Mouse (Mus musculus) liver, embryonic 15.5 days (tissue): ENCODE results near the gene Clmn. TPM values are rescaled to one million over a fixed set of nuclear protein-coding genes. Genes with fewer than 3 reads are reported as not detected.
"Not testable (repeated sequence)": the region's sequence is repeated elsewhere in the genome, so short reads cannot be mapped to it uniquely, and the experiment has no call there.

ENCODE experiments used
- ATAC-seq: fragments of 200-750 bp; cut with Nextera tagmentation; 2 replicates; pipeline ENCODE4 v1.8.0; 2017; ENCODE audit warnings: moderate number of reproducible peaks, mild to moderate bottlenecking, moderate library complexity; ENCODE audit not compliant: insufficient read depth
- H3K27ac ChIP-seq: fragments of 300-500 bp; sonication (generic); replicated peaks from 2 replicates; pipeline ENCODE4 v1.5.1; 2015; ENCODE audit warnings: mild to moderate bottlenecking, inconsistent platforms
- H3K27me3 ChIP-seq: fragments of 300-500 bp; sonication (generic); 2 replicates; pipeline ENCODE4 v1.6.1; 2015; ENCODE audit warnings: mild to moderate bottlenecking, inconsistent platforms
- H3K36me3 ChIP-seq: fragments of 300-500 bp; sonication (generic); replicated peaks from 2 replicates; pipeline ENCODE4 v1.6.1; 2015; ENCODE audit warnings: moderate library complexity, mild to moderate bottlenecking, inconsistent platforms
- H3K4me1 ChIP-seq: fragments of 300-500 bp; sonication (generic); replicated peaks from 2 replicates; pipeline ENCODE4 v1.6.1; 2015; ENCODE audit warnings: inconsistent platforms
- H3K4me2 ChIP-seq: fragments of 300-500 bp; sonication (generic); 2 replicates; pipeline ENCODE4 v1.6.1; 2015; ENCODE audit warnings: moderate library complexity, mild to moderate bottlenecking, inconsistent platforms
- H3K4me3 ChIP-seq: fragments of 300-500 bp; sonication (generic); replicated peaks from 2 replicates; pipeline ENCODE4 v1.5.1; 2015; ENCODE audit warnings: mild to moderate bottlenecking, inconsistent platforms
- H3K9ac ChIP-seq: fragments of 300-500 bp; sonication (generic); 2 replicates; pipeline ENCODE4 v1.6.1; 2015; ENCODE audit warnings: moderate library complexity, mild to moderate bottlenecking, inconsistent platforms
- H3K9me3 ChIP-seq: fragments of 300-500 bp; sonication (generic); replicated peaks from 2 replicates; pipeline ENCODE4 v1.6.1; 2016; ENCODE audit warnings: inconsistent platforms
- WGBS: fragments of 180-500 bp; shearing (Covaris S2); methylation state at CpG from one replicate; pipeline ENCODE4 v1.1.7; 2015; ENCODE audit warnings: mixed read lengths; ENCODE audit not compliant: insufficient replicate concordance; 5-methylcytosine and 5-hydroxymethylcytosine counted together
- polyA plus RNA-seq: library from polyadenylated mRNA; unstranded; fragments of >200 nt; fragmentation: Nextera tagmentation; extraction: Ambion mirVana; gene quantifications from 2 replicates; pipeline ENCODE4 v1.2.1, GENCODE M21; 2015

The Clmn gene
- polyA plus RNA-seq, 1 experiment from 2014 or later: 0.47 TPM

GRCm38 (mm10) chr12:104828986-104829385 lies 35.9 kb downstream of the Clmn start:
- H3K4me2 ChIP-seq, H3K27ac ChIP-seq, H3K9ac ChIP-seq, H3K4me3 ChIP-seq, H3K27me3 ChIP-seq, H3K9me3 ChIP-seq, ATAC-seq, H3K36me3 ChIP-seq: not testable (repeated sequence)
- WGBS: 73% methylated on average over 4 of the region's 4 CpGs
- H3K4me1 ChIP-seq: peaks cover 26% of the 10 kb centered on the region

- no peak for ATAC-seq
- 73% methylated on average over 6 of the region's 6 CpGs for whole genome bisulfite sequencing
- Histone ChIP-seq H3K4me1 (peaks cover 39% of the 10 kb centered on the region), H3K9ac (no peak overlapping the region), H3K27me3 (peaks cover 5% of the 10 kb centered on the region), H3K9me3 (no peaks in the 10 kb centered on the region), H3K4me2 (no peak overlapping the region), H3K27ac (no peak overlapping the region), H3K4me3 (no peak overlapping the region), H3K36me3 (no peaks in the 10 kb centered on the region)
Measured at GRCm38 (mm10) chr12:104827721-104828120, 37.2 kb downstream of the Clmn start.

GRCm38 (mm10) chr12:104824907-104825267 lies 40.0 kb downstream of the Clmn start:
- no peaks in the 10 kb centered on the region for H3K27me3 ChIP-seq
- peak overlapping the region; percentile 95 for H3K27ac ChIP-seq
- H3K4me2 ChIP-seq: peak overlapping the region; percentile 62
- no peaks in the 10 kb centered on the region for H3K9me3 ChIP-seq
- ATAC-seq: peak; percentile 60
- H3K9ac ChIP-seq: peak overlapping the region; percentile 38
- no peaks in the 10 kb centered on the region for H3K36me3 ChIP-seq
- peak overlapping the region; percentile 23; the same call in 1 of the 2 replicates for H3K4me3 ChIP-seq
- 23% methylated on average over 6 of the region's 6 CpGs for WGBS
- peaks cover 45% of the 10 kb centered on the region for H3K4me1 ChIP-seq

- H3K36me3 ChIP-seq: no peaks in the 10 kb centered on the region
- H3K27me3 ChIP-seq: no peaks in the 10 kb centered on the region
- ATAC-seq: peak; percentile 98
- H3K27ac ChIP-seq: peak overlapping the region; percentile 95
- no peaks in the 10 kb centered on the region for H3K9me3 ChIP-seq
- peak overlapping the region; percentile 23 for H3K4me3 ChIP-seq
- H3K4me1 ChIP-seq: peaks cover 41% of the 10 kb centered on the region
- 36% methylated on average over 12 of the region's 12 CpGs for WGBS
- peak overlapping the region; percentile 62 for H3K4me2 ChIP-seq
- peak overlapping the region; percentile 38 for H3K9ac ChIP-seq
Measured at GRCm38 (mm10) chr12:104824244-104824906, 40.5 kb downstream of the Clmn start.

- Histone ChIP-seq H3K36me3 (no peaks in the 10 kb centered on the region), H3K27me3 (no peaks in the 10 kb centered on the region), H3K4me3 (no peak overlapping the region), H3K4me1 (peaks cover 40% of the 10 kb centered on the region), H3K27ac (peak overlapping the region; percentile 95), H3K9ac (no peak overlapping the region), H3K9me3 (no peaks in the 10 kb centered on the region), H3K4me2 (no peak overlapping the region; the same call in 1 of the 2 replicates)
- WGBS: 76% methylated on average over 7 of the region's 7 CpGs
- ATAC-seq: peak; percentile 11; the same call in 1 of the 2 replicates
Measured at GRCm38 (mm10) chr12:104823722-104824121, 41.2 kb downstream of the Clmn start.

- ATAC-seq: no peak
- Histone ChIP-seq H3K9me3 (no peaks in the 10 kb centered on the region), H3K27me3 (peaks cover 6% of the 10 kb centered on the region; the same call in 1 of the 2 replicates)
Measured at GRCm38 (mm10) chr12:104822838-104823599, 41.9 kb downstream of the Clmn start.

GRCm38 (mm10) chr12:104822151-104822550 lies 42.7 kb downstream of the Clmn start:
- Histone ChIP-seq H3K4me2 (no peak overlapping the region), H3K36me3 (no peaks in the 10 kb centered on the region), H3K27ac (no peak overlapping the region; the same call in 1 of the 2 replicates), H3K9me3 (no peaks in the 10 kb centered on the region), H3K4me1 (peaks cover 47% of the 10 kb centered on the region), H3K27me3 (peaks cover 11% of the 10 kb centered on the region; the same call in 1 of the 2 replicates), H3K4me3 (no peak overlapping the region), H3K9ac (no peak overlapping the region)
- no peak for ATAC-seq
- WGBS: 75% methylated on average over 8 of the region's 8 CpGs

More at GRCm38 (mm10) chr12:104822838-104823599, 41.9 kb downstream of the Clmn start:
- Histone ChIP-seq H3K4me1 (peaks cover 40% of the 10 kb centered on the region), H3K36me3 (no peaks in the 10 kb centered on the region), H3K27ac (peak overlapping the region; percentile 95), H3K9ac (no peak overlapping the region), H3K4me3 (no peak overlapping the region), H3K4me2 (no peak overlapping the region)
- 79% methylated on average over 10 of the region's 10 CpGs for WGBS

GRCm38 (mm10) chr12:104820061-104820460 lies 44.8 kb downstream of the Clmn start:
- WGBS: 63% methylated on average over 5 of the region's 5 CpGs
- Histone ChIP-seq H3K9ac (no peak overlapping the region), H3K27me3 (peaks cover 15% of the 10 kb centered on the region; the same call in 1 of the 2 replicates), H3K27ac (no peak overlapping the region), H3K4me1 (peaks cover 40% of the 10 kb centered on the region), H3K9me3 (no peaks in the 10 kb centered on the region), H3K36me3 (no peaks in the 10 kb centered on the region), H3K4me3 (no peak overlapping the region), H3K4me2 (no peak overlapping the region)
- no peak for ATAC-seq

GRCm38 (mm10) chr12:104819050-104819449 lies 45.8 kb downstream of the Clmn start:
- H3K27ac ChIP-seq: no peak overlapping the region
- peaks cover 30% of the 10 kb centered on the region for H3K4me1 ChIP-seq
- H3K9me3 ChIP-seq: no peaks in the 10 kb centered on the region
- no peak for ATAC-seq
- H3K4me3 ChIP-seq: no peak overlapping the region
- H3K9ac ChIP-seq: no peak overlapping the region
- H3K36me3 ChIP-seq: no peaks in the 10 kb centered on the region
- no peak overlapping the region for H3K4me2 ChIP-seq
- 65% methylated on average over 8 of the region's 8 CpGs for WGBS
- H3K27me3 ChIP-seq: peaks cover 18% of the 10 kb centered on the region; the same call in 1 of the 2 replicates

- WGBS: 63% methylated on average over 7 of the region's 7 CpGs
- no peak overlapping the region for H3K27ac ChIP-seq
- H3K9me3 ChIP-seq: no peaks in the 10 kb centered on the region
- no peak overlapping the region for H3K4me3 ChIP-seq
- H3K27me3 ChIP-seq: peaks cover 18% of the 10 kb centered on the region; the same call in 1 of the 2 replicates
- ATAC-seq: no peak
- H3K4me1 ChIP-seq: peaks cover 20% of the 10 kb centered on the region
- no peaks in the 10 kb centered on the region for H3K36me3 ChIP-seq
- no peak overlapping the region for H3K4me2 ChIP-seq
- H3K9ac ChIP-seq: no peak overlapping the region
Measured at GRCm38 (mm10) chr12:104818057-104818456, 46.8 kb downstream of the Clmn start.

GRCm38 (mm10) chr12:104817172-104817866 lies 47.6 kb downstream of the Clmn start:
- WGBS: 40% methylated on average over 12 of the region's 12 CpGs

More at GRCm38 (mm10) chr12:104817172-104817866, 47.6 kb downstream of the Clmn start:
- no peak for ATAC-seq
- no peak overlapping the region for H3K4me2 ChIP-seq
- peaks cover 13% of the 10 kb centered on the region; the same call in 1 of the 2 replicates for H3K4me1 ChIP-seq
- no peak overlapping the region for H3K27ac ChIP-seq
- H3K36me3 ChIP-seq: no peaks in the 10 kb centered on the region
- H3K4me3 ChIP-seq: no peak overlapping the region
- no peak overlapping the region for H3K9ac ChIP-seq
- H3K9me3 ChIP-seq: no peaks in the 10 kb centered on the region
- H3K27me3 ChIP-seq: peaks cover 18% of the 10 kb centered on the region; the same call in 1 of the 2 replicates
